Mouse (Mus musculus) midbrain, embryonic 12.5 days (tissue): ENCODE results near the gene Aldh5a1. TPM values are rescaled to one million over a fixed set of nuclear protein-coding genes. Genes with fewer than 3 reads are reported as not detected.

Experiments
- ATAC-seq: fragments of 200-750 bp; cut with Nextera tagmentation; 2 replicates; pipeline ENCODE4 v1.8.0; 2017; ENCODE audit warnings: low read depth, moderate TSS enrichment, moderate library complexity; ENCODE audit not compliant: low FRiP score
- H3K27ac ChIP-seq: fragments of 300-500 bp; sonication (generic); replicated peaks from 2 replicates; pipeline ENCODE4 v1.5.1; 2016; ENCODE audit warnings: mild to moderate bottlenecking
- H3K27me3 ChIP-seq: fragments of 300-500 bp; sonication (generic); 2 replicates; pipeline ENCODE4 v1.6.1; 2016; ENCODE audit warnings: mild to moderate bottlenecking
- H3K36me3 ChIP-seq: fragments of 300-500 bp; sonication (generic); 2 replicates; pipeline ENCODE4 v1.6.1; 2016
- H3K4me1 ChIP-seq: fragments of 300-500 bp; sonication (generic); 2 replicates; pipeline ENCODE4 v1.6.1; 2016
- H3K4me2 ChIP-seq: fragments of 300-500 bp; sonication (generic); replicated peaks from 2 replicates; pipeline ENCODE4 v1.6.1; 2016; ENCODE audit warnings: mild to moderate bottlenecking, moderate library complexity
- H3K4me3 ChIP-seq: fragments of 300-500 bp; sonication (generic); 2 replicates; pipeline ENCODE4 v1.5.1; 2016; ENCODE audit warnings: mild to moderate bottlenecking
- H3K9ac ChIP-seq: fragments of 300-500 bp; sonication (generic); replicated peaks from 2 replicates; pipeline ENCODE4 v1.6.1; 2016; ENCODE audit warnings: mild to moderate bottlenecking, moderate library complexity
- H3K9me3 ChIP-seq: fragments of 300-500 bp; sonication (generic); 2 replicates; pipeline ENCODE4 v1.6.1; 2016; ENCODE audit warnings: mild to moderate bottlenecking
- WGBS: fragments of 180-500 bp; shearing (Covaris S2); methylation state at CpG from one replicate; pipeline ENCODE4 v1.1.7; 2016; 5-methylcytosine and 5-hydroxymethylcytosine counted together
- polyA plus RNA-seq: library from polyadenylated mRNA; unstranded; fragments of >200 nt; fragmentation: Nextera tagmentation; extraction: Ambion mirVana; gene quantifications from 2 replicates; pipeline ENCODE4 v1.2.1, GENCODE M21; 2016

The Aldh5a1 gene
- polyA plus RNA-seq, 1 experiment from 2014 or later: 9.9 TPM

- no peak for ATAC-seq
- 0 out of 2 replicates have a peak, but pooled peaks cover 3% of the 10 kb centered on the region for H3K4me1 ChIP-seq
- no peak overlapping the region for H3K4me3 ChIP-seq
- no peak overlapping the region for H3K4me2 ChIP-seq
- no peak overlapping the region for H3K9ac ChIP-seq
- 85% methylated on average over 12 of the region's 12 CpGs for whole genome bisulfite sequencing
- H3K27ac ChIP-seq: no peak overlapping the region
- H3K27me3 ChIP-seq: no peaks in the 10 kb centered on the region
- no peaks in the 10 kb centered on the region for H3K9me3 ChIP-seq
- no peaks in the 10 kb centered on the region for H3K36me3 ChIP-seq
Observed at GRCm38 (mm10) chr13:24861084-24861483, 76.4 kb downstream of the Aldh5a1 start.

- Histone ChIP-seq H3K4me2 (no peak overlapping the region), H3K4me3 (no peak overlapping the region), H3K9ac (no peak overlapping the region), H3K27me3 (no peaks in the 10 kb centered on the region), H3K36me3 (no peaks in the 10 kb centered on the region), H3K9me3 (no peaks in the 10 kb centered on the region), H3K27ac (no peak overlapping the region), H3K4me1 (0 out of 2 replicates have a peak, but pooled peaks cover 3% of the 10 kb centered on the region)
- ATAC-seq: no peak
Observed at GRCm38 (mm10) chr13:24859115-24859514, 78.3 kb downstream of the Aldh5a1 start.

Other genes starting within 250 kb of the Aldh5a1 start
- gene Armh2, start 196.4 kb downstream of the Aldh5a1 start, polyA plus RNA-seq: not detected in 2 replicates
- gene Gmnn, start 175.7 kb downstream of the Aldh5a1 start, polyA plus RNA-seq: 92.5 and 95.8 TPM in 2 replicates
- gene BC005537, start 136.0 kb downstream of the Aldh5a1 start, polyA plus RNA-seq: 21.2 and 21.5 TPM in 2 replicates
- 47.5 and 49.0 TPM in 2 replicates for gene Acot13, start 106.1 kb downstream of the Aldh5a1 start, polyA plus RNA-seq
- 69.3 and 69.7 TPM in 2 replicates for gene Tdp2, start 106.0 kb downstream of the Aldh5a1 start, polyA plus RNA-seq
- gene D130043K22Rik, start 92.5 kb downstream of the Aldh5a1 start, polyA plus RNA-seq: 1.8 and 2.0 TPM in 2 replicates
- 0.34 and 0.63 TPM in 2 replicates for gene Gpld1, start 5.5 kb upstream of the Aldh5a1 start, polyA plus RNA-seq
- 31.1 and 35.5 TPM in 2 replicates for gene Mrs2, start 82.7 kb upstream of the Aldh5a1 start, polyA plus RNA-seq
- 2.4 and 2.5 TPM in 2 replicates for gene Dcdc2a, start 118.3 kb upstream of the Aldh5a1 start, polyA plus RNA-seq